ENCODE assay signal across 28 mouse cellular contexts in genomic region chr8:91529699-91530098, GRCm38 (mm10).
A peak's percentile ranks its signal among the peaks of the same experiment; 100 is the strongest.
DNase-seq lines count a peak whose midpoint lies in the region; ATAC-seq and TF ChIP-seq lines count a peak whose summit lies in the region.
"Had no signal": no experiment of that assay in that cellular context is flagged by ENCODE, and none has a peak within 500 bp of the region (broad histone marks: within the 10 kb centered on the region; RNA-seq: fewer than 3 reads in every experiment).

No protein-coding gene starts in this region.

- peaks cover 26% of the 10 kb centered on the region for H3K4me1 ChIP-seq in liver, embryonic 12.5 days
- H3K4me1 ChIP-seq in intestine, postnatal 0 days (replicated peaks; ENCODE audit: control insufficient read depth, insufficient read depth, low read length) = 0 out of 2 replicates have a peak, but pooled peaks cover 6% of the 10 kb centered on the region
- no peaks in the 10 kb centered on the region for H3K4me1 ChIP-seq in stomach, postnatal 0 days (replicated peaks; ENCODE audit: control insufficient read depth, insufficient read depth)
- H3K4me1 ChIP-seq in midbrain, embryonic 13.5 days (replicated peaks) = peaks cover 49% of the 10 kb centered on the region
- H3K4me1 ChIP-seq: stomach, embryonic 15.5 days had no signal

- H3K4me2 ChIP-seq in liver, embryonic 12.5 days = no peak overlapping the region
- no peak overlapping the region for H3K4me2 ChIP-seq in intestine, postnatal 0 days (replicated peaks; ENCODE audit: low read depth)
- no peak overlapping the region for H3K4me2 ChIP-seq in stomach, postnatal 0 days (replicated peaks; ENCODE audit: low read depth)
- H3K4me2 ChIP-seq in midbrain, embryonic 13.5 days (replicated peaks) = no peak overlapping the region
- H3K4me2 ChIP-seq: embryonic facial prominence, embryonic 12.5 days; heart, embryonic 11.5 days; hindbrain, embryonic 14.5 days; limb, embryonic 12.5 days; neural tube, embryonic 15.5 days; stomach, embryonic 15.5 days had no signal

- H3K4me3 ChIP-seq in liver, embryonic 12.5 days = no peak overlapping the region
- no peak overlapping the region for H3K4me3 ChIP-seq in intestine, postnatal 0 days (ENCODE audit: low read depth, low read length)
- no peak overlapping the region for H3K4me3 ChIP-seq in stomach, postnatal 0 days (ENCODE audit: low read depth, low read length)
- no peak overlapping the region for H3K4me3 ChIP-seq in midbrain, embryonic 13.5 days (replicated peaks)
- H3K4me3 ChIP-seq: embryonic facial prominence, embryonic 12.5 days; gastrocnemius, adult 2 months; left cerebral cortex, adult 2 months; limb, embryonic 12.5 days; neural tube, embryonic 15.5 days; stomach, embryonic 15.5 days had no signal

- no peak for TF ChIP-seq CTCF in intestine, postnatal 0 days (IDR thresholded peaks at IDR 0.05; ENCODE audit: low read depth)
- TF ChIP-seq CTCF in stomach, postnatal 0 days (IDR thresholded peaks at IDR 0.05; ENCODE audit: low read depth) = no peak

- H3K27me3 ChIP-seq in liver, embryonic 12.5 days (replicated peaks) = no peaks in the 10 kb centered on the region
- no peaks in the 10 kb centered on the region for H3K27me3 ChIP-seq in intestine, postnatal 0 days (replicated peaks; ENCODE audit: control insufficient read depth, insufficient read depth, low read length)
- no peaks in the 10 kb centered on the region for H3K27me3 ChIP-seq in stomach, postnatal 0 days (ENCODE audit: control insufficient read depth, insufficient read depth, low read length)
- peaks cover 52% of the 10 kb centered on the region for H3K27me3 ChIP-seq in midbrain, embryonic 13.5 days
- H3K27me3 ChIP-seq: stomach, embryonic 15.5 days had no signal

- peak; percentile 46 for DNase-seq in adrenal gland, adult 2 months
- no peak for DNase-seq in adrenal gland, postnatal 25 days
- no peak for DNase-seq in liver
- no peak for DNase-seq in stomach, postnatal 0 days (ENCODE audit: low spot score)
- no peak for DNase-seq in kidney, adult 9 months
- DNase-seq: cerebellum, adult 11 months; cerebellum, adult 9-10 months; cerebellum, postnatal 36 days; gastrocnemius, adult 2 months; gastrocnemius, postnatal 36 days; right cerebral cortex, postnatal 25 days; thymus, postnatal 25 days had no signal

- no peak overlapping the region for H3K9ac ChIP-seq in liver, embryonic 12.5 days
- no peak overlapping the region for H3K9ac ChIP-seq in intestine, postnatal 0 days (ENCODE audit: low read depth, low read length)
- no peak overlapping the region for H3K9ac ChIP-seq in stomach, postnatal 0 days (ENCODE audit: low read length)
- H3K9ac ChIP-seq in midbrain, embryonic 13.5 days (replicated peaks) = no peak overlapping the region
- H3K9ac ChIP-seq: embryonic facial prominence, embryonic 12.5 days; hindbrain, embryonic 14.5 days; limb, embryonic 12.5 days; liver, embryonic 14.5 days; neural tube, embryonic 15.5 days; stomach, embryonic 15.5 days had no signal

- WGBS in liver, embryonic 12.5 days (ENCODE audit: insufficient replicate concordance) = 79% methylated on average over 5 of the region's 5 CpGs
- 68% methylated on average over 5 of the region's 5 CpGs for WGBS in intestine, postnatal 0 days
- 66% methylated on average over 5 of the region's 5 CpGs for WGBS in stomach, postnatal 0 days
- 95% methylated on average over 5 of the region's 5 CpGs for WGBS in midbrain, embryonic 13.5 days

- TF ChIP-seq EP300 in stomach, postnatal 0 days (optimal IDR thresholded peaks at IDR 0.05) = no peak

- H3K27ac ChIP-seq in liver, embryonic 12.5 days = no peak overlapping the region
- no peak overlapping the region for H3K27ac ChIP-seq in intestine, postnatal 0 days (ENCODE audit: low read depth, low read length)
- H3K27ac ChIP-seq in stomach, postnatal 0 days (replicated peaks) = no peak overlapping the region
- H3K27ac ChIP-seq in midbrain, embryonic 13.5 days = no peak overlapping the region
- H3K27ac ChIP-seq: embryonic facial prominence, embryonic 12.5 days; gastrocnemius, adult 2 months; hindbrain, embryonic 14.5 days; left cerebral cortex, adult 2 months; limb, embryonic 12.5 days; liver, embryonic 14.5 days; macrophage; neural tube, embryonic 15.5 days; stomach, embryonic 15.5 days had no signal

- ATAC-seq in liver, embryonic 12.5 days = 0 out of 2 replicates have a peak, but pooled peaks have one; percentile 27
- ATAC-seq in intestine, postnatal 0 days = peak; percentile 54; the same call in 1 of the 2 replicates
- ATAC-seq in stomach, postnatal 0 days (ENCODE audit: low FRiP score, low TSS enrichment) = peak; percentile 89
- ATAC-seq in midbrain, embryonic 13.5 days = no peak
- ATAC-seq: activated CD4-positive, CD25-positive, alpha-beta regulatory T cell, adult 4 months; CD4-positive, CD25-positive, alpha-beta regulatory T cell, adult 4 months; forebrain, embryonic 16.5 days; inflammation-experienced regulatory T-cells, adult 6 months had no signal

- H3K36me3 ChIP-seq in liver, embryonic 12.5 days = no peaks in the 10 kb centered on the region
- H3K36me3 ChIP-seq in intestine, postnatal 0 days (ENCODE audit: control insufficient read depth, insufficient read depth) = peaks cover 3% of the 10 kb centered on the region; the same call in 1 of the 2 replicates
- no peaks in the 10 kb centered on the region for H3K36me3 ChIP-seq in stomach, postnatal 0 days (ENCODE audit: control insufficient read depth, insufficient read depth, low read length)
- H3K36me3 ChIP-seq in midbrain, embryonic 13.5 days = no peaks in the 10 kb centered on the region
- H3K36me3 ChIP-seq: embryonic facial prominence, embryonic 12.5 days; limb, embryonic 12.5 days; neural tube, embryonic 15.5 days; stomach, embryonic 15.5 days had no signal

- H3K9me3 ChIP-seq in liver, embryonic 12.5 days (replicated peaks) = no peaks in the 10 kb centered on the region
- no peaks in the 10 kb centered on the region; the same call in 1 of the 2 replicates for H3K9me3 ChIP-seq in intestine, postnatal 0 days (ENCODE audit: control insufficient read depth)
- no peaks in the 10 kb centered on the region for H3K9me3 ChIP-seq in stomach, postnatal 0 days (ENCODE audit: control insufficient read depth, low read length)
- no peaks in the 10 kb centered on the region for H3K9me3 ChIP-seq in midbrain, embryonic 13.5 days
- H3K9me3 ChIP-seq: embryonic facial prominence, embryonic 12.5 days; limb, embryonic 12.5 days; neural tube, embryonic 15.5 days; stomach, embryonic 15.5 days had no signal
